8 mouse cellular contexts compared by ENCODE assay signal in the genomic region with DNA sequence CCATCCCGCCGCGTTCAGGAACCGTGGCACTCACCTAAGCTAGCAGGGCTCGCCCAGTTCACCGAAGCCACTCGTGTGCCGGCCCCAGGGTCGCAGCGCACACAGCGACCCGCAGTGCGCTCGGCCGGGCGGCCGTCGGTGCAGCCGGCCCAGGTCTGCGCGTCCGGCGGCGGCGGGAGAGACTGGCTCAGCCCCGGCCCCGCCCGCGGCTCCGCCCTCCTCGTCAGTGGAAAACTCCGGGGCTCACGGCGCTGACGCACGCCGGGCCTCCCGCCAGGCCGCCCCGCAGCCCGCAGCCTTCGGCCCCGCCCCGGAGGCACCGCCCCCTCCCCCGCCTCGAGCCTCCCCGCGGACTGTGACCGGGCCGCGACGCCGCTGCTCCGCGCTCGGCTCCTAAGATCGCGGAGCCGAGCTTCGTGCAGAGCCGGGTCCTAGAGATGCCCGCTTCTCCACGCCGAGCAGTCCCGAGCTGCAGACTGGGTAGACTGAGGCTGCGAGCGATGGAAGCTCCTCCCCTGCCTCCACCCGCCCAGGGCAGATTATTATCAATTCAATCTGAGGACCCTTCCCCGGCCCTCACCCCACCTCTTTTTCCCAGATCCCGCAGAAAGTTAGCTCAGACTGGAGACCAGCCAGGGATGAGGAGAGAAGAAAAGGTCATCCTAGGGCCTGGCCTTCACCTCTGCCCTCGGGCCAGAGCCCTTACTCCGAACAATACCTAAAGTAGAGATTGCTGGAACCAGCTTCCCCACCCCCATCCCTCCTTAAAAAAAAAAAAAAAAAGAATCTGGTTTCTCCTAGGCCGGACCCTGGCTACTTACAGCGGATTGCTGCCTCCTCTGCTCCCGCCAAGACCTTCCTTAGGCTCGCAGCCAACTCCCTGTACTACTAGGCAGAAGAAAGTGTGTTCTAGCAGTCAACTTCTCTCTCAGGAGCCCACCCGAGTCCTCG. TPM values are rescaled to one million over a fixed set of nuclear protein-coding genes. Genes with fewer than 3 reads are reported as not detected.
DNase-seq lines count a peak whose midpoint lies in the region; ATAC-seq and TF ChIP-seq lines count a peak whose summit lies in the region.

No protein-coding gene starts in this region.

- no peak for TF ChIP-seq RAD21 in MEL (IDR thresholded peaks at IDR 0.05; ENCODE audit: low read depth, low read length)

- H3K27me3 ChIP-seq in MEL (ENCODE audit: control insufficient read depth in 1 of 2, insufficient read depth in 2 of 2, low read length in 2 of 2), result no peaks in the 10 kb centered on the region
- H3K27me3 ChIP-seq in forebrain, embryonic 16.5 days (replicated peaks; ENCODE audit: control insufficient read depth, insufficient read depth, low read length), result peaks cover 2% of the 10 kb centered on the region

- under 1% methylated on average over 76 of the region's 79 CpGs for WGBS in forebrain, embryonic 16.5 days

- peak; percentile 80 for DNase-seq in MEL (ENCODE audit: low read depth, low spot score)
- DNase-seq in cerebellum, adult 11-12 months, result peak; percentile 84
- DNase-seq in heart, postnatal 4 days, result peak; percentile 95
- peak; percentile 85 for DNase-seq in layer of hippocampus, adult 9-11 months
- DNase-seq in lung, postnatal 14 days, result peak; percentile 95
- DNase-seq in ovary, postnatal 36 days (ENCODE audit: low spot score), result peak; percentile 91
- DNase-seq in thymus, postnatal 14 days, result peak; percentile 92

- H3K4me2 ChIP-seq in forebrain, embryonic 16.5 days (ENCODE audit: low read length), result peak overlapping the region; percentile 94

- H3K4me1 ChIP-seq in MEL (ENCODE audit: control insufficient read depth in 1 of 2, insufficient read depth in 2 of 2, low read length in 2 of 2), result peaks cover 4 to 13% of the 10 kb centered on the region in 2 experiments; a peak in 3 of 4 replicates
- H3K4me1 ChIP-seq in forebrain, embryonic 16.5 days (replicated peaks; ENCODE audit: control insufficient read depth, insufficient read depth, low read length), result peaks cover 35% of the 10 kb centered on the region

- TF ChIP-seq POLR2A in MEL (IDR thresholded peaks at IDR 0.05; ENCODE audit: control insufficient read depth in 1 of 2, insufficient read depth in 1 of 2, low read depth in 1 of 2, low read length in 2 of 2, poor library complexity in 1 of 2), result peak; percentile 55 to 90; a peak in 3 of 4 replicates

- H3K27ac ChIP-seq in MEL (ENCODE audit: control insufficient read depth, low read depth, low read length), result no peak overlapping the region
- no peak overlapping the region; the same call in 1 of the 2 replicates for H3K27ac ChIP-seq in forebrain, embryonic 16.5 days (ENCODE audit: low read length)

- peaks cover 7% of the 10 kb centered on the region for H3K79me2 ChIP-seq in MEL (ENCODE audit: control insufficient read depth, insufficient read depth, low read length, poor library complexity)

- no peak for TF ChIP-seq CTCF in MEL (IDR thresholded peaks at IDR 0.05 in 2 of 3, conservative IDR thresholded peaks at IDR 0.05 in 1 of 3; ENCODE audit: control insufficient read depth in 1 of 3, insufficient read depth in 1 of 3, low read depth in 2 of 3, low read length in 3 of 3, poor library complexity in 1 of 3, severe bottlenecking in 1 of 3)

- no peak for TF ChIP-seq EP300 in MEL (IDR thresholded peaks at IDR 0.05; ENCODE audit: low read depth in 1 of 2, low read length in 2 of 2)

- H3K4me3 ChIP-seq in MEL (ENCODE audit: control insufficient read depth in 1 of 2, insufficient read depth in 1 of 2, low read depth in 2 of 2, low read length in 2 of 2), result peak overlapping the region; percentile 80 to 81
- peak overlapping the region; percentile 77 for H3K4me3 ChIP-seq in forebrain, embryonic 16.5 days (replicated peaks; ENCODE audit: low read length)

- no peaks in the 10 kb centered on the region for H3K9me3 ChIP-seq in MEL (replicated peaks; ENCODE audit: insufficient read depth, low read length)
- no peaks in the 10 kb centered on the region for H3K9me3 ChIP-seq in forebrain, embryonic 16.5 days (ENCODE audit: control insufficient read depth, low read length)

- peak; percentile 72 for ATAC-seq in forebrain, embryonic 16.5 days

- H3K36me3 ChIP-seq in MEL (ENCODE audit: control insufficient read depth in 1 of 2, insufficient read depth in 2 of 2, low read length in 2 of 2), result peaks cover 0 to 6% of the 10 kb centered on the region in 2 experiments; a peak in 2 of 4 replicates
- no peaks in the 10 kb centered on the region for H3K36me3 ChIP-seq in forebrain, embryonic 16.5 days (ENCODE audit: control insufficient read depth, insufficient read depth)

- peak overlapping the region; percentile 87 for H3K9ac ChIP-seq in MEL (ENCODE audit: control insufficient read depth, low read depth, low read length, poor library complexity, severe bottlenecking)
- H3K9ac ChIP-seq in forebrain, embryonic 16.5 days (replicated peaks; ENCODE audit: low read depth, low read length), result peak overlapping the region; percentile 75

TF ChIP-seq in MEL, 35 proteins besides CTCF, POLR2A, EP300 and RAD21:
- TF ChIP-seq KAT2A (conservative IDR thresholded peaks at IDR 0.05; ENCODE audit: low read depth, low read length) (no peak), ZC3H11A (IDR thresholded peaks at IDR 0.05; ENCODE audit: low read depth, low read length) (no peak), TBP (IDR thresholded peaks at IDR 0.05; ENCODE audit: low read depth, low read length) (no peak), NELFE (IDR thresholded peaks at IDR 0.05; ENCODE audit: low read depth, low read length) (peak; percentile 63), E2F4 (IDR thresholded peaks at IDR 0.05; ENCODE audit: borderline replicate concordance, low read depth, low read length) (no peak), RCOR1 (IDR thresholded peaks at IDR 0.05; ENCODE audit: low read depth, low read length) (no peak), BHLHE40 (IDR thresholded peaks at IDR 0.05; ENCODE audit: borderline replicate concordance, low read depth, low read length) (no peak), UBTF (IDR thresholded peaks at IDR 0.05; ENCODE audit: borderline replicate concordance, insufficient read depth, low read depth, low read length) (no peak), ZNF384 (IDR thresholded peaks at IDR 0.05; ENCODE audit: low read depth, low read length) (peak; percentile 69), ETS1 (IDR thresholded peaks at IDR 0.05; ENCODE audit: low read depth, low read length) (no peak), MAFK (IDR thresholded peaks at IDR 0.05; ENCODE audit: borderline replicate concordance, low read depth, low read length) (no peak), ZKSCAN1 (IDR thresholded peaks at IDR 0.05; ENCODE audit: low read depth, low read length) (no peak), POLR2AphosphoS5 (IDR thresholded peaks at IDR 0.05; ENCODE audit: borderline replicate concordance, low read depth, low read length) (no peak), SMC3 (IDR thresholded peaks at IDR 0.05; ENCODE audit: low read depth, low read length) (no peak), USF2 (IDR thresholded peaks at IDR 0.05; ENCODE audit: borderline replicate concordance in 1 of 2, insufficient read depth in 1 of 2, low read depth in 1 of 2, low read length in 2 of 2) (no peak), ZMIZ1 (IDR thresholded peaks at IDR 0.05; ENCODE audit: low read depth, low read length) (no peak), MAZ (IDR thresholded peaks at IDR 0.05; ENCODE audit: low read depth, low read length) (peak; percentile 74; the same call in 1 of the 2 replicates), NRF1 (IDR thresholded peaks at IDR 0.05; ENCODE audit: insufficient read depth, low read depth, low read length, poor library complexity, severe bottlenecking) (0 out of 2 replicates have a peak, but pooled peaks have one; percentile 19), MYB (IDR thresholded peaks at IDR 0.05; ENCODE audit: low read depth, low read length) (no peak), ELF1 (IDR thresholded peaks at IDR 0.05; ENCODE audit: low read depth, low read length) (no peak), USF1 (IDR thresholded peaks at IDR 0.05; ENCODE audit: low read depth, low read length) (no peak), MXI1 (IDR thresholded peaks at IDR 0.05; ENCODE audit: low read depth, low read length) (peak; percentile 22; the same call in 1 of the 2 replicates), CHD1 (IDR thresholded peaks at IDR 0.05; ENCODE audit: low read depth, low read length) (no peak), SIN3A (IDR thresholded peaks at IDR 0.05; ENCODE audit: low read length) (peak; percentile 26; the same call in 1 of the 2 replicates), TAL1 (IDR thresholded peaks at IDR 0.05; ENCODE audit: low read length) (no peak), TCF12 (IDR thresholded peaks at IDR 0.05; ENCODE audit: low read depth, low read length) (no peak), MAX (IDR thresholded peaks at IDR 0.05; ENCODE audit: low read length) (no peak), CHD2 (IDR thresholded peaks at IDR 0.05; ENCODE audit: low read length) (no peak)

RNA-seq across cellular contexts. Expression of a gene that starts 0.6 kb away (rescaled TPM):
- total RNA-seq in MEL (2012; rRNA removed), result 3.7 and 4.1 TPM in 2 replicates
- 1 to 10 TPM in 1 of 2 experiments, not detected in 1; 8.1 TPM for polyA plus RNA-seq in MEL (2012; ENCODE audit: insufficient read depth in 1 of 2, insufficient read length in 2 of 2, low read depth in 1 of 2, low replicate concordance in 2 of 2, missing spikeins in 1 of 2)
- polyA plus RNA-seq in forebrain, embryonic 16.5 days (2015; fragmentation: Nextera tagmentation; extraction: Ambion mirVana), result 2.0 and 2.5 TPM in 2 replicates
- total RNA-seq in heart, postnatal 4 days (2021), result 10 to 100 TPM; 17.4 to 17.7 TPM

RNA-seq across cellular contexts. Expression of a gene that starts 39.5 kb away (rescaled TPM):
- total RNA-seq in MEL (2012; rRNA removed), result not detected in 2 replicates
- polyA plus RNA-seq in MEL (2012; ENCODE audit: insufficient read depth in 1 of 2, insufficient read length in 2 of 2, low read depth in 1 of 2, low replicate concordance in 2 of 2, missing spikeins in 1 of 2), result not detected
- polyA plus RNA-seq in forebrain, embryonic 16.5 days (2015; fragmentation: Nextera tagmentation; extraction: Ambion mirVana), result not detected in 2 replicates
- total RNA-seq in heart, postnatal 4 days (2021), result 100 to 1,000 TPM; 162 to 169 TPM

RNA-seq across cellular contexts. Expression of a gene that starts 46.5 kb away (rescaled TPM):
- not detected in 2 replicates for total RNA-seq in MEL (2012; rRNA removed)
- under 1 TPM in 1 of 2 experiments, not detected in 1; 0.01 TPM for polyA plus RNA-seq in MEL (2012; ENCODE audit: insufficient read depth in 1 of 2, insufficient read length in 2 of 2, low read depth in 1 of 2, low replicate concordance in 2 of 2, missing spikeins in 1 of 2)
- polyA plus RNA-seq in forebrain, embryonic 16.5 days (2015; fragmentation: Nextera tagmentation; extraction: Ambion mirVana), result 0.37 and 0.76 TPM in 2 replicates
- total RNA-seq in heart, postnatal 4 days (2021), result under 1 TPM in 1 of 2 experiments, not detected in 1; 0.07 TPM

RNA-seq across cellular contexts. Expression of a gene that starts 46.5 kb away (rescaled TPM):
- 15.8 and 18.3 TPM in 2 replicates for total RNA-seq in MEL (2012; rRNA removed)
- 10 to 100 TPM in 1 of 2 experiments, not detected in 1; 21.9 TPM for polyA plus RNA-seq in MEL (2012; ENCODE audit: insufficient read depth in 1 of 2, insufficient read length in 2 of 2, low read depth in 1 of 2, low replicate concordance in 2 of 2, missing spikeins in 1 of 2)
- 23.8 and 30.4 TPM in 2 replicates for polyA plus RNA-seq in forebrain, embryonic 16.5 days (2015; fragmentation: Nextera tagmentation; extraction: Ambion mirVana)
- total RNA-seq in heart, postnatal 4 days (2021), result 10 to 100 TPM; 15.2 to 16.0 TPM

Comparison
In these comparisons a context has a peak if more than half of its experiments do, and no peak if none do; other contexts are left out.
1. RNA of a gene that starts 39.5 kb away (total RNA-seq): 162 to 169 TPM in heart, postnatal 4 days; not detected in MEL; every median in the first group is over 100 times any median in the second.
2. Peak in every context shown above with its lines, with median percentiles within 50 percentile points of each other: DNase-seq.